Mouse (Mus musculus) limb, embryonic 11.5 days (tissue): ENCODE data around the gene Cyp3a57. TPM values are rescaled to one million over a fixed set of nuclear protein-coding genes. Genes with fewer than 3 reads are reported as not detected.
"Not testable (repeated sequence)": the region's sequence is repeated elsewhere in the genome, so short reads cannot be mapped to it uniquely, and the experiment has no call there.

Experiments
- ATAC-seq: fragments of 200-750 bp; cut with Nextera tagmentation; 2 replicates; pipeline ENCODE4 v1.8.0; 2017; ENCODE audit warnings: low read depth; ENCODE audit not compliant: insufficient number of reproducible peaks, low FRiP score, low TSS enrichment
- DNase-seq: peaks from one replicate; pipeline ENCODE4 v3.0.0-alpha.2; 2015; ENCODE audit warnings: low spot score
- H3K27ac ChIP-seq: fragments of 300-500 bp; sonication (generic); replicated peaks from 2 replicates; pipeline ENCODE4 v1.5.1; 2014; ENCODE audit warnings: low read depth, mild to moderate bottlenecking, low read length
- H3K27me3 ChIP-seq: fragments of 300-500 bp; sonication (generic); 2 replicates; pipeline ENCODE4 v1.6.1; 2014; ENCODE audit warnings: mild to moderate bottlenecking, low read length, mixed read lengths; ENCODE audit not compliant: control insufficient read depth, insufficient read depth
- H3K36me3 ChIP-seq: fragments of 300-500 bp; sonication (generic); 2 replicates; pipeline ENCODE4 v1.6.1; 2014; ENCODE audit warnings: mild to moderate bottlenecking, low read length, moderate library complexity, mixed read lengths; ENCODE audit not compliant: control insufficient read depth, insufficient read depth
- H3K4me1 ChIP-seq: fragments of 300-500 bp; sonication (generic); 2 replicates; pipeline ENCODE4 v1.6.1; 2014; ENCODE audit warnings: low read length, mixed read lengths; ENCODE audit not compliant: control insufficient read depth, insufficient read depth
- H3K4me2 ChIP-seq: fragments of 300-500 bp; sonication (generic); 2 replicates; pipeline ENCODE4 v1.6.1; 2014; ENCODE audit warnings: low read depth, mild to moderate bottlenecking, moderate library complexity; ENCODE audit not compliant: severe bottlenecking
- H3K4me3 ChIP-seq: fragments of 300-500 bp; sonication (generic); 2 replicates; pipeline ENCODE4 v1.5.1; 2014; ENCODE audit warnings: low read depth, low read length
- H3K9ac ChIP-seq: fragments of 300-500 bp; sonication (generic); 2 replicates; pipeline ENCODE4 v1.6.1; 2014; ENCODE audit warnings: mild to moderate bottlenecking, low read length
- H3K9me3 ChIP-seq: fragments of 300-500 bp; sonication (generic); 2 replicates; pipeline ENCODE4 v1.6.1; 2016; ENCODE audit warnings: low read length; ENCODE audit not compliant: control insufficient read depth
- WGBS: fragments of 180-500 bp; shearing (Covaris S2); extraction: QIAGEN DNeasy Blood & Tissue Kit; methylation state at CpG from one replicate; pipeline ENCODE4 v1.1.7; 2014; 5-methylcytosine and 5-hydroxymethylcytosine counted together
- polyA plus RNA-seq: library from polyadenylated mRNA; unstranded; fragments of >200 nt; fragmentation: Nextera tagmentation; extraction: Ambion mirVana; gene quantifications from 2 replicates; pipeline ENCODE4 v1.2.1, GENCODE M21; 2014

Cyp3a57 gene
- polyA plus RNA-seq, 1 experiment from 2014 or later: not detected

DNA sequence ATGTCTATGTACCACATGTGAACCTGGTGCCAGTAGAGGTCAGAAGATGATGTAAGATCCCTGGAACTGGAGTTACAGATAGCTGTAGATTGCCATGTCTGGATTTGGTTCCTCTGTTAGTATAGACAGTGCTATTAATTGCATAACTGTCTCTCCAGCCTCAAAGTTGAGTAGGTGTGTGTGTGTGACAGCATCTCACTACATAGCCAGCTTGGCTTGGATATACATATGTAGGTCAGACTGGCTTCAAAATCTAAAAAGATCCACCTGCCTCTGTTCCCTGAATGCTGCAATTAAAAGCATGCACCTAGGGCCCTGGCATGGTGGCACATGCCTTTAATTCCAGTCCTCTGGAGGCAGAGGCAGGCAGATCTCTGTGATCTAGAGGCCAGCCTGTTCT, 4.6 kb downstream of the Cyp3a57 start:
- DNase-seq: no peak

DNA sequence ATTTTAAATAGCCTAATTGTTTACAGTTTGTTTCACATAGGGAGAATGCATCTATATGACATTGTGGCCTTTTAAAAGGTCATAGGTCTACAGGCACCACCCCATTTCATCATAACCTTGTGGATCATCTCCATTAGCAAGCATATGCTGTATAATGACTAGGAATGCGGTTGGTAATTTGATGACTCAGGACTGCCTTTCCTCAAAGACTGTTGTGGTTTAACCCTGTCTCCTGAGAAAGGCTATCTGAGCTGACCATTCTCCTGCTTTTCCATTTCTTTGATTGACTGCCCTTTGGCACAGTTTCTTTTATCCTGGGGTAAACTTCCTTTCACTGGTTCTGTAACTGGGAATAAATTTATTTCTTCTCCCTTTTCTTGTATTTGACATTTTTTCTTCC, 8.0 kb downstream of the Cyp3a57 start:
- WGBS: 79% methylated on average over 1 of the region's 1 CpGs
- H3K4me1 ChIP-seq: no peaks in the 10 kb centered on the region
- no peak for DNase-seq
- H3K9ac ChIP-seq: no peak overlapping the region
- no peak overlapping the region for H3K4me2 ChIP-seq
- no peak overlapping the region for H3K27ac ChIP-seq
- H3K27me3 ChIP-seq: no peaks in the 10 kb centered on the region
- ATAC-seq: no peak
- no peak overlapping the region for H3K4me3 ChIP-seq
- H3K36me3 ChIP-seq: no peaks in the 10 kb centered on the region
- no peaks in the 10 kb centered on the region; the same call in 1 of the 2 replicates for H3K9me3 ChIP-seq

More for the DNA sequence above, 4.6 kb downstream of the Cyp3a57 start:
- Histone ChIP-seq H3K27ac (no peak overlapping the region), H3K4me1 (no peaks in the 10 kb centered on the region), H3K36me3 (no peaks in the 10 kb centered on the region), H3K27me3 (no peaks in the 10 kb centered on the region), H3K4me2 (no peak overlapping the region), H3K4me3 (no peak overlapping the region), H3K9ac (no peak overlapping the region), H3K9me3 (no peaks in the 10 kb centered on the region; the same call in 1 of the 2 replicates)
- ATAC-seq: no peak

DNA sequence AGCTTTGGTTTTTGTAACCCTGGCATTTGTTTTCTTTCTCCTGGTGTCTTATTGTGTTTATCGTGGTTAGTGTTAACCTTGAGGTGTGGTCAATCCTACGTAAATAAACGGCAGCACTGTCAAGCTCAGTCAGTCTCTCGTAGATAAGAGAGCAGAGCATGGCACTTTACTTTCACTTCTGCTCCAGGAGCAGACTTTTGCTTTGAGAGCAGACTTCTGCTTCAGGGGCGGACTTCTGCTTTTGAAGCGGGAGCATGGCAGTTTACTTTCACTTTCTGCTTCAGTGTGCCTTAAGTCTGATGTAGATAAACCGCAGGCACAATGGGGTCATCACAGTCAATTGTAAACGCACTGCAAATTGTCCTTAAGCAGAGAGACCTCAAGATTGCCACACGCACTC, 70.3 kb downstream of the Cyp3a57 start:
- H3K9me3 ChIP-seq, H3K4me2 ChIP-seq, ATAC-seq, DNase-seq, H3K4me3 ChIP-seq, H3K27ac ChIP-seq, H3K9ac ChIP-seq, H3K27me3 ChIP-seq, H3K4me1 ChIP-seq, H3K36me3 ChIP-seq: not testable (repeated sequence)
- 86% methylated on average over 9 of the region's 9 CpGs for WGBS

DNA sequence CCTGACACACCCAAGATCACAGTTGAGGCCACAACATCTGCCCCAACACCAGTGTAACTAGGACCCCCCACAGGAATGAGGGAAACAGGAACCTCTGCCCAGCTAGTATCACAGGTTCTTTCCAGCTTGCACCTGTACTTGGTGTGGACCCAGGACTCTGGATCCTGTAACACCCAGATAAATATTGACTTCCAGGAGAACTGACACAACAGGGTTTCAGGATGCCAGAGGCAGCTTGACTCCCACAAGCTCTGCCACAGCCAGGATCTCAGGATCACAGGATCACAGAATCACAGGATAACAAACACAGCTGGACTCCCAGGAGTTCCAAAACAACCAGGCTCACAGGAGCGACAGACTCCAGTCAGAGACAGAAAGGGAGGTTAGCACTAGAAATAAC, 77.2 kb downstream of the Cyp3a57 start:
- H3K4me1 ChIP-seq: no peaks in the 10 kb centered on the region
- no peak overlapping the region for H3K4me3 ChIP-seq
- no peak overlapping the region for H3K27ac ChIP-seq
- H3K4me2 ChIP-seq: no peak overlapping the region
- H3K36me3 ChIP-seq: no peaks in the 10 kb centered on the region
- no peak overlapping the region for H3K9ac ChIP-seq
- DNase-seq (no peak), ATAC-seq (no peak)
- H3K27me3 ChIP-seq: no peaks in the 10 kb centered on the region
- WGBS: 84% methylated on average over 1 of the region's 1 CpGs
- no peaks in the 10 kb centered on the region; the same call in 1 of the 2 replicates for H3K9me3 ChIP-seq

DNA sequence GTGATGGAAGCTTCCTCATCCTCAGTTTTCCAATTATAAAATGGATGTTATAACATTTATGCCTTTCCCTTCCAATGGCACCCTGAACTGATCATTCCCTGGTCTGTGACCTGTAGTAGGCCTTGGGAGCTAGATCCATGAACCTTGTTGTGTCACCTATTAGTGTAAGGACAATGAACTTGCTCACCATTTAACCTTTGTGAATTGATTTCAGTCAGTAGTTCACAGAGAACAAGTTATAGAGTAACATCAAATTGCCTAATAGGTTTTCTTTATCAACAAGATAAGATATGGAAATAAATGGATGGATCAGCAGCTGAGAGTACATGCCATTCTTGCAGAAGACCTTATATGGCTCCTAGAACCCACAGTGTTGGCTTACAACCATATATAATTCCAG, 85.9 kb downstream of the Cyp3a57 start:
- Histone ChIP-seq H3K9ac (no peak overlapping the region), H3K9me3 (peaks cover 7% of the 10 kb centered on the region; the same call in 1 of the 2 replicates), H3K4me2 (no peak overlapping the region), H3K4me3 (no peak overlapping the region), H3K27ac (no peak overlapping the region), H3K4me1 (no peaks in the 10 kb centered on the region), H3K27me3 (no peaks in the 10 kb centered on the region), H3K36me3 (no peaks in the 10 kb centered on the region)
- ATAC-seq (no peak), DNase-seq (no peak)

DNA sequence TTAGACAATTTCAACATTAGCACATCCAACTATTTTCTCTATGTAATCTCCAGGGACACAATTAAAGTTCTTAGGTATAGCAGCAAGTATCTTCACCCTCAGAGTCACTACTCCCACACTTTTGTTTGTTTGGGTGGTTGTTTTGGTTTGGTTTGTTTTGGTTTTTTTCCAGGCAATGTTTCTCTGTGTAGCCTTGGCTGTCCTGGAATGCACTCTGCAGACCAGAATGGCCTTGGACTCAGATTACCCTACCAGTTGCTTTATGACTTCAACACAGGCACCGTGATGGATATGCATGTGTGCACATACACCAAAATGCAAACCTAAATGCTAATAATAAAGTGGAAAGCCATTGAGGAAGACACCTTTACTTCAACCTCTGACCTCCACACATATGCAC, 88.6 kb downstream of the Cyp3a57 start:
- Histone ChIP-seq H3K36me3 (no peaks in the 10 kb centered on the region), H3K9me3 (peaks cover 7% of the 10 kb centered on the region; the same call in 1 of the 2 replicates), H3K9ac (no peak overlapping the region), H3K4me3 (no peak overlapping the region), H3K4me2 (no peak overlapping the region), H3K27me3 (no peaks in the 10 kb centered on the region), H3K4me1 (no peaks in the 10 kb centered on the region), H3K27ac (no peak overlapping the region)
- ATAC-seq (no peak), DNase-seq (no peak)
- WGBS: 82% methylated on average over 1 of the region's 1 CpGs

Other genes with a start within 250 kb of the Cyp3a57 start
- 90.5 and 101 TPM in 2 replicates for gene Arpc1b, start 231.1 kb upstream of the Cyp3a57 start, polyA plus RNA-seq
- 140 and 151 TPM in 2 replicates for gene Pdap1, start 205.0 kb upstream of the Cyp3a57 start, polyA plus RNA-seq
- gene Bud31, start 204.9 kb upstream of the Cyp3a57 start, polyA plus RNA-seq: 286 and 287 TPM in 2 replicates
- 15.1 TPM in 2 replicates for gene Ptcd1, start 178.2 kb upstream of the Cyp3a57 start, polyA plus RNA-seq
- gene Cpsf4, start 178.1 kb upstream of the Cyp3a57 start, polyA plus RNA-seq: 39.8 and 40.6 TPM in 2 replicates
- gene Atp5j2, start 153.2 kb upstream of the Cyp3a57 start, polyA plus RNA-seq: 568 and 582 TPM in 2 replicates
- 5.9 and 8.4 TPM in 2 replicates for gene Zkscan14, start 143.4 kb upstream of the Cyp3a57 start, polyA plus RNA-seq
- 21.2 and 23.6 TPM in 2 replicates for gene Zkscan5, start 140.7 kb upstream of the Cyp3a57 start, polyA plus RNA-seq
- gene Zfp655, start 113.6 kb upstream of the Cyp3a57 start, polyA plus RNA-seq: 34.4 and 37.8 TPM in 2 replicates
- gene Zscan25, start 64.8 kb upstream of the Cyp3a57 start, polyA plus RNA-seq: 0.40 and 0.94 TPM in 2 replicates
- not detected in 2 replicates for gene Cyp3a16, start 124.4 kb downstream of the Cyp3a57 start, polyA plus RNA-seq
- gene Cyp3a41b, start 239.5 kb downstream of the Cyp3a57 start, polyA plus RNA-seq: not detected in 2 replicates